8 mouse cellular contexts compared by ENCODE assay signal in the genomic region with DNA sequence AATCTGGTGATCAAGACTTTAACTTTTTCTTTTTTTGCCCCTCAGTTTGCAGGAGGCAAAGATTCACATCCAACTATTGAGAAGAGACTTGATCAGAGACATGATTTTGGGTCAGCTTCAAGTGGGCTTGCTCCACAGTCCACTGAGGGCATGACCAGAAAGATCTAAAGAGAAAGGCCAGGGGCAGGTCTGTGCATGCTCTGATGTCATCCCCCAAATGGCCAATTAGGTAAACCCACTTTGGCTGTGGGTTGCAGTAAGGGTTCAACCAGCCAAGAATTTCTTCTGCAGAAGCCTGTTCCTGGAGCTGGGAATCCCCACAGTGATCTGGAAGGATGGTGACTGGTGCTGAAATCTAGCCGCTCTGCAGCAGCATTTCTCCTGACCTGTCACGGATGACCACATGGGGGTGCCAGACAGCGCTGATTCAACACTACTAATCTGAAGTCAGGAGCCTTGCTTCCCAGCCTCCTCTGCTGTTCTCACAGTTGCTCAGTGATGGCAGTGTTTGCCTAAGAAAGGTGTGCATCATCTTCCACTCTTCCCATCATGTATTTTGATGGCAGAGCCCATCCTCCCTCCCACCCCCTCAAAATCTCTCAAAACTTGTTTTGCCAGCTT. TPM values are rescaled to one million over a fixed set of nuclear protein-coding genes. Genes with fewer than 3 reads are reported as not detected.
A peak's percentile ranks its signal among the peaks of the same experiment; 100 is the strongest.
DNase-seq lines count a peak whose midpoint lies in the region; ATAC-seq lines count a peak whose summit lies in the region.

No protein-coding gene starts in this region.

- 21% methylated on average over 3 of the region's 3 CpGs for WGBS in limb, embryonic 12.5 days

- no peaks in the 10 kb centered on the region for H3K9me3 ChIP-seq in limb, embryonic 12.5 days

- H3K4me1 ChIP-seq in limb, embryonic 12.5 days (replicated peaks) = no peaks in the 10 kb centered on the region

- no peak overlapping the region for H3K4me2 ChIP-seq in limb, embryonic 12.5 days

- H3K36me3 ChIP-seq in limb, embryonic 12.5 days = peaks cover 38% of the 10 kb centered on the region

- intact Hi-C loops in heart, postnatal 25 days (cut with DNase I) = loop anchor here (10.0 kb wide), 2 partner anchors 100 to 180 kb away; no protein-coding TSS in a partner anchor
- intact Hi-C loops in gastrocnemius, postnatal 14 days (cut with DNase I; ENCODE audit: low total_unique reads) = loop anchor here (10.0 kb wide), 2 partner anchors 100 to 180 kb away; no protein-coding TSS in a partner anchor

- peak; percentile 50 to 78 for DNase-seq in heart, adult 18-20 months
- DNase-seq in heart, postnatal 25 days (ENCODE audit: low spot score) = no peak
- DNase-seq in gastrocnemius, postnatal 14 days = peak; percentile 72
- peak; percentile 44 for DNase-seq in kidney, adult 11 months
- DNase-seq in monocyte, adult 2 months (ENCODE audit: low read depth in 1 of 2, low spot score in 2 of 2) = peak; percentile 17 to 47
- peak; percentile 62 to 72 for DNase-seq in spleen, postnatal 36 days (ENCODE audit: low spot score in 2 of 2)

- ATAC-seq in common myeloid progenitor, adult 5-6 weeks (replicated peaks; ENCODE audit: low read depth, poor library complexity, severe bottlenecking) = peak; percentile 98
- peak; percentile 73; the same call in 1 of the 2 replicates for ATAC-seq in limb, embryonic 12.5 days (ENCODE audit: insufficient number of reproducible peaks, insufficient read depth, low FRiP score, low TSS enrichment, low read depth)

- H3K9ac ChIP-seq in limb, embryonic 12.5 days (replicated peaks) = no peak overlapping the region

- no peaks in the 10 kb centered on the region for H3K27me3 ChIP-seq in limb, embryonic 12.5 days

- no peak overlapping the region for H3K4me3 ChIP-seq in limb, embryonic 12.5 days (replicated peaks)

- no peak overlapping the region for H3K27ac ChIP-seq in limb, embryonic 12.5 days

RNA-seq across cellular contexts. Expression of a gene that starts 39.8 kb away (rescaled TPM):
- total RNA-seq in heart, adult 18-20 months (2021) = 1 to 10 TPM; 7.0 to 8.2 TPM
- 1 to 10 TPM; 7.9 to 8.6 TPM for total RNA-seq in heart, postnatal 25 days (2021)
- 20.8 and 26.6 TPM in 2 replicates for total RNA-seq in common myeloid progenitor, adult 5-6 weeks (2017)
- total RNA-seq in gastrocnemius, postnatal 14 days (2021) = 1 to 10 TPM; 3.6 to 4.0 TPM
- 22.7 and 25.7 TPM in 2 replicates for polyA plus RNA-seq in limb, embryonic 12.5 days (2016; fragmentation: Nextera tagmentation; extraction: Ambion mirVana)
